Mouse (Mus musculus): Measurements from ENCODE around the gene Col8a2.

The Col8a2 gene

GRCm38 (mm10) chr4:126259523-126260160 lies 27.0 kb upstream of the Col8a2 start:
- in situ Hi-C loops (cut with MboI, MseI) = loop anchor here (5.0 to 10.0 kb wide), 2 partner anchors 32 to 55 kb away; partner anchors contain the start of gene Thrap3

GRCm38 (mm10) chr4:126260520-126261201 lies 25.9 kb upstream of the Col8a2 start:
- in situ Hi-C loops (cut with MboI, MseI) = loop anchor here (5.0 kb wide), 1 partner anchor 33 kb away; no protein-coding TSS in a partner anchor

- in situ Hi-C loops (cut with MboI, MseI) = loop anchor here (5.0 kb wide), 1 partner anchor 34 kb away; no protein-coding TSS in a partner anchor
Observed at GRCm38 (mm10) chr4:126261266-126261665, 25.3 kb upstream of the Col8a2 start.

- in situ Hi-C loops (cut with MboI, MseI) = loop anchor here (5.0 kb wide), 1 partner anchor 34 kb away; no protein-coding TSS in a partner anchor
Observed at GRCm38 (mm10) chr4:126261675-126262074, 24.9 kb upstream of the Col8a2 start.

GRCm38 (mm10) chr4:126262119-126262807 lies 24.3 kb upstream of the Col8a2 start, which contains the start of gene Trappc3:
Gene Trappc3, plus strand, starts transcription at chr4:126262325.
- in situ Hi-C loops (cut with MboI, MseI) = loop anchor here (5.0 kb wide), 1 partner anchor 35 kb away; no protein-coding TSS in a partner anchor

GRCm38 (mm10) chr4:126269292-126269691 lies 17.3 kb upstream of the Col8a2 start:
- in situ Hi-C loops (cut with MboI, MseI) = no loop called here

GRCm38 (mm10) chr4:126273753-126274152 lies 12.8 kb upstream of the Col8a2 start:
- in situ Hi-C loops (cut with MboI, MseI) = no loop called here

- in situ Hi-C loops (cut with MboI, MseI) = no loop called here
Observed at GRCm38 (mm10) chr4:126275081-126275480, 11.5 kb upstream of the Col8a2 start.

GRCm38 (mm10) chr4:126275681-126276131 lies 10.9 kb upstream of the Col8a2 start:
- in situ Hi-C loops (cut with MboI, MseI) = no loop called here

- in situ Hi-C loops (cut with MboI, MseI) = no loop called here
Observed at GRCm38 (mm10) chr4:126277906-126278564, 8.6 kb upstream of the Col8a2 start.

GRCm38 (mm10) chr4:126278565-126278915 lies 8.1 kb upstream of the Col8a2 start:
- in situ Hi-C loops (cut with MboI, MseI) = no loop called here

GRCm38 (mm10) chr4:126278961-126279360 lies 7.6 kb upstream of the Col8a2 start:
- in situ Hi-C loops (cut with MboI, MseI) = no loop called here

- in situ Hi-C loops (cut with MboI, MseI) = no loop called here
Observed at GRCm38 (mm10) chr4:126281706-126282105, 4.9 kb upstream of the Col8a2 start.

GRCm38 (mm10) chr4:126283582-126283981 lies 3.0 kb upstream of the Col8a2 start:
- in situ Hi-C loops (cut with MboI, MseI) = no loop called here

GRCm38 (mm10) chr4:126287302-126287995 lies 856 bp downstream of the Col8a2 start:
- in situ Hi-C loops (cut with MboI, MseI) = no loop called here

GRCm38 (mm10) chr4:126288085-126288666 lies 1.6 kb downstream of the Col8a2 start:
- in situ Hi-C loops (cut with MboI, MseI) = no loop called here

GRCm38 (mm10) chr4:126290314-126290713 lies 3.7 kb downstream of the Col8a2 start:
- in situ Hi-C loops (cut with MboI, MseI) = no loop called here

GRCm38 (mm10) chr4:126291196-126291595 lies 4.6 kb downstream of the Col8a2 start:
- in situ Hi-C loops (cut with MboI, MseI) = no loop called here

- in situ Hi-C loops (cut with MboI, MseI) = no loop called here
Observed at GRCm38 (mm10) chr4:126295152-126295551, 8.6 kb downstream of the Col8a2 start.

- in situ Hi-C loops (cut with MboI, MseI) = no loop called here
Observed at GRCm38 (mm10) chr4:126295937-126296336, 9.3 kb downstream of the Col8a2 start.

Measured in T-helper 2 cell (primary cell).